ENCODE assay signal across 8 mouse cellular contexts in genomic region chr7:58657913-58658789, GRCm38 (mm10). TPM values are rescaled to one million over a fixed set of nuclear protein-coding genes. Genes with fewer than 3 reads are reported as not detected.
DNase-seq lines count a peak whose midpoint lies in the region; ATAC-seq and TF ChIP-seq lines count a peak whose summit lies in the region.

No protein-coding gene starts in this region.

- H3K36me3 ChIP-seq in ES-Bruce4 (ENCODE audit: control insufficient read depth, insufficient read depth, low read length, poor library complexity, severe bottlenecking), result no peaks in the 10 kb centered on the region
- H3K36me3 ChIP-seq in forebrain, embryonic 16.5 days (ENCODE audit: control insufficient read depth, insufficient read depth), result no peaks in the 10 kb centered on the region

- peaks cover 15% of the 10 kb centered on the region for H3K9me3 ChIP-seq in ES-Bruce4 (replicated peaks; ENCODE audit: control insufficient read depth, insufficient read depth, low read length, poor library complexity, severe bottlenecking)
- H3K9me3 ChIP-seq in forebrain, embryonic 16.5 days (ENCODE audit: control insufficient read depth, low read length), result no peaks in the 10 kb centered on the region

- TF ChIP-seq EP300 in ES-Bruce4 (IDR thresholded peaks at IDR 0.05; ENCODE audit: insufficient read depth, low read depth, low read length), result 0 out of 2 replicates have a peak, but pooled peaks have one; percentile 3

- under 1% methylated on average over 81 of the region's 81 CpGs for WGBS in forebrain, embryonic 16.5 days

- peaks cover 4% of the 10 kb centered on the region; the same call in 1 of the 2 replicates for H3K27me3 ChIP-seq in ES-Bruce4 (ENCODE audit: control insufficient read depth, insufficient read depth, low read length, poor library complexity, severe bottlenecking)
- H3K27me3 ChIP-seq in forebrain, embryonic 16.5 days (replicated peaks; ENCODE audit: control insufficient read depth, insufficient read depth, low read length), result no peaks in the 10 kb centered on the region

- H3K4me3 ChIP-seq in ES-Bruce4 (ENCODE audit: low read depth, low read length), result peak overlapping the region; percentile 72
- H3K4me3 ChIP-seq in forebrain, embryonic 16.5 days (replicated peaks; ENCODE audit: low read length), result peak overlapping the region; percentile 77

- peak overlapping the region; percentile 97 for H3K4me2 ChIP-seq in forebrain, embryonic 16.5 days (ENCODE audit: low read length)

- peak; percentile 92 for ATAC-seq in forebrain, embryonic 16.5 days
- ATAC-seq in megakaryocyte, adult 5-6 weeks (ENCODE audit: poor library complexity, severe bottlenecking), result peak; percentile 92

- H3K27ac ChIP-seq in ES-Bruce4 (ENCODE audit: insufficient read depth, low read length), result no peak overlapping the region
- H3K27ac ChIP-seq in forebrain, embryonic 16.5 days (ENCODE audit: low read length), result peak overlapping the region; percentile 7; the same call in 1 of the 2 replicates

- H3K4me1 ChIP-seq in ES-Bruce4 (ENCODE audit: control insufficient read depth, insufficient read depth, low read length), result no peaks in the 10 kb centered on the region
- peaks cover 6% of the 10 kb centered on the region; the same call in 1 of the 2 replicates for H3K4me1 ChIP-seq in forebrain, embryonic 16.5 days (replicated peaks; ENCODE audit: control insufficient read depth, insufficient read depth, low read length)

- H3K9ac ChIP-seq in ES-Bruce4 (ENCODE audit: low read depth, poor library complexity, severe bottlenecking), result peak overlapping the region; percentile 63
- peak overlapping the region; percentile 73 for H3K9ac ChIP-seq in forebrain, embryonic 16.5 days (replicated peaks; ENCODE audit: low read depth, low read length)

- peak; percentile 37 for TF ChIP-seq POLR2A in ES-Bruce4 (IDR thresholded peaks at IDR 0.05; ENCODE audit: insufficient read depth, low read length)

- TF ChIP-seq CTCF in ES-Bruce4 (IDR thresholded peaks at IDR 0.05; ENCODE audit: low read depth, low read length), result no peak

- DNase-seq in c-Kit-positive CD71-negative TER-119-negative erythroid progenitor cells, embryonic 14.5 days (ENCODE audit: low read depth), result peak; percentile 66
- peak; percentile 65 for DNase-seq in heart, postnatal 4 days
- peak; percentile 21 to 37 for DNase-seq in layer of hippocampus, postnatal 10 days (ENCODE audit: low spot score in 2 of 2)
- peak; percentile 25 for DNase-seq in retina, postnatal 7 days (ENCODE audit: low read depth, low spot score)
- peak; percentile 73 to 76 for DNase-seq in urinary bladder, adult 18-20 months (ENCODE audit: low spot score in 2 of 2)

RNA-seq across cellular contexts. Expression of gene Atp10a, which starts 2.2 kb away (rescaled TPM):
- polyA plus RNA-seq in ES-Bruce4 (2011; ENCODE audit: insufficient read depth, insufficient read length, low read depth, missing spikeins), result 9.9 and 10.3 TPM in 2 replicates
- 1.3 and 1.4 TPM in 2 replicates for polyA plus RNA-seq in forebrain, embryonic 16.5 days (2015; fragmentation: Nextera tagmentation; extraction: Ambion mirVana)
- total RNA-seq in heart, postnatal 4 days (2021), result 1 to 10 TPM; 2.4 to 2.9 TPM
- 1 to 10 TPM; 3.7 to 5.1 TPM for total RNA-seq in layer of hippocampus, postnatal 10 days (2021)
- total RNA-seq in megakaryocyte, adult 5-6 weeks (2015), result 12.4 and 13.4 TPM in 2 replicates
- 18.5 and 19.8 TPM in 2 replicates for total RNA-seq in megakaryocyte, adult 5-6 weeks (2017)
